Mouse (Mus musculus) hindbrain, embryonic 11.5 days (tissue): ENCODE measurements around the gene Gm44579. TPM values are rescaled to one million over a fixed set of nuclear protein-coding genes. Genes with fewer than 3 reads are reported as not detected.

Experiments used
- ATAC-seq: fragments of 200-750 bp; cut with Nextera tagmentation; 2 replicates; pipeline ENCODE4 v1.8.0; 2017; ENCODE audit warnings: mild to moderate bottlenecking, moderate TSS enrichment, moderate library complexity; ENCODE audit not compliant: low FRiP score
- DNase-seq: peaks from one replicate; pipeline ENCODE4 v3.0.0-alpha.2; 2015; ENCODE audit warnings: low spot score
- H3K27ac ChIP-seq: fragments of 300-500 bp; sonication (generic); 2 replicates; pipeline ENCODE4 v1.5.1; 2014; ENCODE audit warnings: mild to moderate bottlenecking, low read depth, low read length
- H3K27me3 ChIP-seq: fragments of 300-500 bp; sonication (generic); 2 replicates; pipeline ENCODE4 v1.6.1; 2014; ENCODE audit warnings: mild to moderate bottlenecking, low read length, moderate library complexity, mixed read lengths; ENCODE audit not compliant: control insufficient read depth, insufficient read depth
- H3K36me3 ChIP-seq: fragments of 300-500 bp; sonication (generic); 2 replicates; pipeline ENCODE4 v1.6.1; 2014; ENCODE audit warnings: mild to moderate bottlenecking, low read length, moderate library complexity, mixed read lengths; ENCODE audit not compliant: control insufficient read depth, insufficient read depth
- H3K4me1 ChIP-seq: fragments of 300-500 bp; sonication (generic); replicated peaks from 2 replicates; pipeline ENCODE4 v1.6.1; 2014; ENCODE audit warnings: low read length, mixed read lengths; ENCODE audit not compliant: control insufficient read depth, insufficient read depth
- H3K4me2 ChIP-seq: fragments of 300-500 bp; sonication (generic); replicated peaks from 2 replicates; pipeline ENCODE4 v1.6.1; 2014; ENCODE audit warnings: mild to moderate bottlenecking, low read depth, low read length
- H3K4me3 ChIP-seq: fragments of 300-500 bp; sonication (generic); 2 replicates; pipeline ENCODE4 v1.5.1; 2014; ENCODE audit warnings: low read depth, low read length
- H3K9ac ChIP-seq: fragments of 300-500 bp; sonication (generic); 2 replicates; pipeline ENCODE4 v1.6.1; 2014; ENCODE audit warnings: low read depth, low read length
- H3K9me3 ChIP-seq: fragments of 300-500 bp; sonication (generic); 2 replicates; pipeline ENCODE4 v1.6.1; 2016; ENCODE audit warnings: low read length; ENCODE audit not compliant: control insufficient read depth
- WGBS: fragments of 180-500 bp; shearing (Covaris S2); extraction: QIAGEN DNeasy Blood & Tissue Kit; methylation state at CpG from one replicate; pipeline ENCODE4 v1.1.7; 2014; 5-methylcytosine and 5-hydroxymethylcytosine counted together
- polyA plus RNA-seq: library from polyadenylated mRNA; unstranded; fragments of >200 nt; fragmentation: Nextera tagmentation; extraction: Ambion mirVana; gene quantifications from 2 replicates; pipeline ENCODE4 v1.2.1, GENCODE M21; 2014

Gene Gm44579
- polyA plus RNA-seq, 1 experiment from 2014 or later = not detected

- Histone ChIP-seq H3K36me3 (no peaks in the 10 kb centered on the region), H3K4me3 (no peak overlapping the region), H3K27ac (no peak overlapping the region), H3K9ac (no peak overlapping the region), H3K4me2 (no peak overlapping the region), H3K9me3 (no peaks in the 10 kb centered on the region), H3K27me3 (peaks cover 3% of the 10 kb centered on the region), H3K4me1 (no peaks in the 10 kb centered on the region)
- no peak for ATAC-seq
- DNase-seq = no peak
- 73% methylated on average over 3 of the region's 3 CpGs for WGBS
Measured at GRCm38 (mm10) chr15:98177320-98177719, 43.5 kb downstream of the Gm44579 start.

GRCm38 (mm10) chr15:98173821-98174220 lies 47.0 kb downstream of the Gm44579 start:
- Histone ChIP-seq H3K9ac (no peak overlapping the region), H3K27me3 (peaks cover 18% of the 10 kb centered on the region), H3K9me3 (no peaks in the 10 kb centered on the region), H3K4me3 (no peak overlapping the region), H3K4me1 (no peaks in the 10 kb centered on the region; the same call in 1 of the 2 replicates), H3K36me3 (no peaks in the 10 kb centered on the region), H3K27ac (no peak overlapping the region), H3K4me2 (no peak overlapping the region)
- ATAC-seq (no peak), DNase-seq (peak; percentile 69)
- WGBS = 41% methylated on average over 8 of the region's 8 CpGs

- H3K27ac ChIP-seq = no peak overlapping the region
- 76% methylated on average over 5 of the region's 5 CpGs for WGBS
- no peak for DNase-seq
- ATAC-seq = no peak
- no peak overlapping the region for H3K4me2 ChIP-seq
- H3K4me3 ChIP-seq = no peak overlapping the region
- H3K36me3 ChIP-seq = no peaks in the 10 kb centered on the region
- 0 out of 2 replicates have a peak overlapping the region, but pooled peaks have one; percentile 4 for H3K9ac ChIP-seq
- peaks cover 30% of the 10 kb centered on the region for H3K27me3 ChIP-seq
- no peaks in the 10 kb centered on the region for H3K9me3 ChIP-seq
- peaks cover 7% of the 10 kb centered on the region for H3K4me1 ChIP-seq
Measured at GRCm38 (mm10) chr15:98172113-98172512, 48.7 kb downstream of the Gm44579 start.

- Histone ChIP-seq H3K27me3 (peaks cover 30% of the 10 kb centered on the region), H3K36me3 (no peaks in the 10 kb centered on the region), H3K9me3 (no peaks in the 10 kb centered on the region), H3K9ac (no peak overlapping the region), H3K4me2 (no peak overlapping the region), H3K27ac (no peak overlapping the region), H3K4me1 (peaks cover 7% of the 10 kb centered on the region), H3K4me3 (no peak overlapping the region)
- ATAC-seq (no peak), DNase-seq (no peak)
- 69% methylated on average over 9 of the region's 9 CpGs for WGBS
Measured at GRCm38 (mm10) chr15:98170917-98171316, 49.9 kb downstream of the Gm44579 start.

GRCm38 (mm10) chr15:98170365-98170764 lies 50.4 kb downstream of the Gm44579 start:
- no peak overlapping the region for H3K9ac ChIP-seq
- no peak overlapping the region for H3K27ac ChIP-seq
- 40% methylated on average over 7 of the region's 7 CpGs for WGBS
- no peaks in the 10 kb centered on the region for H3K9me3 ChIP-seq
- peaks cover 30% of the 10 kb centered on the region for H3K27me3 ChIP-seq
- no peaks in the 10 kb centered on the region for H3K36me3 ChIP-seq
- H3K4me3 ChIP-seq = 0 out of 2 replicates have a peak overlapping the region, but pooled peaks have one; percentile 2
- peaks cover 7% of the 10 kb centered on the region for H3K4me1 ChIP-seq
- H3K4me2 ChIP-seq = peak overlapping the region; percentile 19
- DNase-seq (peak; percentile 51), ATAC-seq (no peak)

- DNase-seq (no peak), ATAC-seq (no peak)
- Histone ChIP-seq H3K9me3 (no peaks in the 10 kb centered on the region), H3K27ac (no peak overlapping the region), H3K4me1 (peaks cover 7% of the 10 kb centered on the region), H3K36me3 (no peaks in the 10 kb centered on the region), H3K9ac (peak overlapping the region; percentile 40), H3K27me3 (peaks cover 30% of the 10 kb centered on the region), H3K4me3 (peak overlapping the region; percentile 48), H3K4me2 (peak overlapping the region; percentile 82)
- WGBS = 3% methylated on average over 19 of the region's 19 CpGs
Measured at GRCm38 (mm10) chr15:98168622-98169004, 52.2 kb downstream of the Gm44579 start.

- H3K4me2 ChIP-seq = peak overlapping the region; percentile 82
- peak overlapping the region; percentile 68 for H3K9ac ChIP-seq
- DNase-seq = peak; percentile 98
- peak; percentile 92 for ATAC-seq
- no peaks in the 10 kb centered on the region for H3K9me3 ChIP-seq
- peaks cover 7% of the 10 kb centered on the region for H3K4me1 ChIP-seq
- no peaks in the 10 kb centered on the region for H3K36me3 ChIP-seq
- H3K4me3 ChIP-seq = peak overlapping the region; percentile 48
- peak overlapping the region; percentile 91 for H3K27ac ChIP-seq
- peaks cover 27% of the 10 kb centered on the region for H3K27me3 ChIP-seq
- 1% methylated on average over 68 of the region's 69 CpGs for WGBS
Measured at GRCm38 (mm10) chr15:98167645-98168621, 52.8 kb downstream of the Gm44579 start.

- WGBS = 2% methylated on average over 15 of the region's 18 CpGs
- peaks cover 26% of the 10 kb centered on the region for H3K27me3 ChIP-seq
- H3K27ac ChIP-seq = peak within 1 kb of the TSS; percentile 91
- ATAC-seq = peak; percentile 83
- DNase-seq = peak; percentile 52
- no peaks in the 10 kb centered on the region for H3K36me3 ChIP-seq
- peak within 1 kb of the TSS; percentile 82 for H3K4me2 ChIP-seq
- no peaks in the 10 kb centered on the region for H3K9me3 ChIP-seq
- H3K4me3 ChIP-seq = peak within 1 kb of the TSS; percentile 48
- H3K4me1 ChIP-seq = peaks cover 7% of the 10 kb centered on the region
- peak within 1 kb of the TSS; percentile 68 for H3K9ac ChIP-seq
Measured at GRCm38 (mm10) chr15:98166963-98167644, 53.7 kb downstream of the Gm44579 start, which contains the start of gene Ccdc184. Gene Ccdc184, plus strand, starts transcription at chr15:98167158.
